Mouse (Mus musculus) midbrain, postnatal 0 days (tissue): ENCODE results near the gene Hdac8. TPM values are rescaled to one million over a fixed set of nuclear protein-coding genes. Genes with fewer than 3 reads are reported as not detected.

Experiments used
- ATAC-seq: fragments of 200-750 bp; cut with Nextera tagmentation; 2 replicates; pipeline ENCODE4 v1.8.0; 2017; ENCODE audit warnings: moderate number of reproducible peaks, mild to moderate bottlenecking, moderate TSS enrichment, moderate library complexity; ENCODE audit not compliant: low FRiP score
- DNase-seq: peaks from one replicate; pipeline ENCODE4 v3.0.0-alpha.2; 2015; ENCODE audit warnings: low spot score
- H3K27ac ChIP-seq: fragments of 300-500 bp; sonication (generic); 2 replicates; pipeline ENCODE4 v1.5.1; 2014; ENCODE audit warnings: low read depth, mild to moderate bottlenecking, low read length, mixed read lengths
- H3K27me3 ChIP-seq: fragments of 300-500 bp; sonication (generic); 2 replicates; pipeline ENCODE4 v1.6.1; 2014; ENCODE audit warnings: low read length, control low read depth, mixed read lengths; ENCODE audit not compliant: insufficient read depth
- H3K36me3 ChIP-seq: fragments of 300-500 bp; sonication (generic); 2 replicates; pipeline ENCODE4 v1.6.1; 2014; ENCODE audit warnings: low read length, control low read depth, mixed read lengths; ENCODE audit not compliant: insufficient read depth
- H3K4me1 ChIP-seq: fragments of 300-500 bp; sonication (generic); 2 replicates; pipeline ENCODE4 v1.6.1; 2014; ENCODE audit warnings: mild to moderate bottlenecking, control low read depth, antibody characterized with exemption, low read length, mixed read lengths; ENCODE audit not compliant: insufficient read depth
- H3K4me2 ChIP-seq: fragments of 300-500 bp; sonication (generic); 2 replicates; pipeline ENCODE4 v1.6.1; 2014; ENCODE audit warnings: low read depth, mild to moderate bottlenecking, low read length, mixed read lengths; ENCODE audit not compliant: poor library complexity, severe bottlenecking
- H3K4me3 ChIP-seq: fragments of 300-500 bp; sonication (generic); 2 replicates; pipeline ENCODE4 v1.5.1; 2014; ENCODE audit warnings: low read depth, mild to moderate bottlenecking, low read length, moderate library complexity
- H3K9ac ChIP-seq: fragments of 300-500 bp; sonication (generic); replicated peaks from 2 replicates; pipeline ENCODE4 v1.6.1; 2014; ENCODE audit warnings: mild to moderate bottlenecking, low read length, moderate library complexity, mixed read lengths; ENCODE audit not compliant: poor library complexity, severe bottlenecking
- H3K9me3 ChIP-seq: fragments of 300-500 bp; sonication (generic); 2 replicates; pipeline ENCODE4 v1.6.1; 2016; ENCODE audit warnings: low read length, control low read depth
- CTCF ChIP-seq: IDR thresholded peaks from 2 replicates; pipeline ENCODE4 v1.5.1; 2016; ENCODE audit warnings: antibody characterized with exemption, mild to moderate bottlenecking
- WGBS: fragments of 180-500 bp; shearing (Covaris S2); extraction: QIAGEN DNeasy Blood & Tissue Kit; methylation state at CpG from one replicate; pipeline ENCODE4 v1.1.7; 2014; 5-methylcytosine and 5-hydroxymethylcytosine counted together
- microRNA-seq: library from miRNA; unstranded; fragments of <30 nt; microRNA quantifications from one replicate; pipeline ENCODE4, GENCODE M21; 2016; ENCODE audit warnings: borderline number of aligned reads
- polyA plus RNA-seq: library from polyadenylated mRNA; unstranded; fragments of >200 nt; fragmentation: Nextera tagmentation; extraction: Ambion mirVana; gene quantifications from 2 replicates; pipeline ENCODE4 v1.2.1, GENCODE M21; 2015
- total RNA-seq: library from RNA; depleted of rRNA; stranded (reverse); fragments of >200 nt; gene quantifications from 2 replicates; pipeline ENCODE4 v1.2.3, GENCODE M21; 2014; rRNA removed

Gene Hdac8
- total and polyA plus RNA-seq, 2 experiments from 2014 or later: 8.7 to 9.2 TPM

GRCm38 (mm10) chrX:102251937-102252860, 253.0 kb downstream of the Hdac8 start, which contains the start of gene Cited1:
Gene Cited1, minus strand, starts transcription at chrX:102252181.
- ATAC-seq (peak; percentile 89), DNase-seq (peak; percentile 82)
- Histone ChIP-seq H3K9ac (peak within 1 kb of the TSS; percentile 46), H3K27ac (no peak within 1 kb of the TSS), H3K4me1 (no peaks in the 10 kb centered on the region), H3K36me3 (no peaks in the 10 kb centered on the region), H3K4me2 (peak within 1 kb of the TSS; percentile 64), H3K4me3 (peak within 1 kb of the TSS; percentile 51), H3K9me3 (no peaks in the 10 kb centered on the region), H3K27me3 (peaks cover 10% of the 10 kb centered on the region; the same call in 1 of the 2 replicates)
- no peak for TF ChIP-seq CTCF
- whole genome bisulfite sequencing: 17% methylated on average over 43 of the region's 44 CpGs

- Histone ChIP-seq H3K27ac (no peak overlapping the region), H3K9me3 (no peaks in the 10 kb centered on the region), H3K9ac (peak overlapping the region; percentile 46), H3K4me2 (peak overlapping the region; percentile 64), H3K27me3 (peaks cover 10% of the 10 kb centered on the region; the same call in 1 of the 2 replicates), H3K4me3 (peak overlapping the region; percentile 51), H3K4me1 (no peaks in the 10 kb centered on the region), H3K36me3 (no peaks in the 10 kb centered on the region)
- no peak; the same call in 1 of the 2 replicates for ATAC-seq
- DNase-seq: no peak
- no peak for TF ChIP-seq CTCF
- WGBS: 18% methylated on average over 44 of the region's 80 CpGs
Measured at GRCm38 (mm10) chrX:102251221-102251936, 253.8 kb downstream of the Hdac8 start.

DNA sequence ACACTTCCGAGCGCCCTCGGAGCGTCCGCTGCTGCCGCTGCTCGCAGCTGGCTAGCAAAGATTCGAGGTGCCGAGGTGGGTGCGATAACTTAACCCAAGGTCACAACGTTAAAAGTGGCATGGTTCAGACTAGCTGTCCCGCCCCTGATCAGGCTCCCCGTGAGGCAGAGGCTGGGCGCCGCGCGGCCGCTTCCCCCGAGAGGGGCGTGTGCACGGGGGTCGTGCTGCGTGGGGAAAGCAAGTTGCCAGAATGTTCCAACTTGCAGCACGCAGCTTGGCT, 254.3 kb downstream of the Hdac8 start:
- Histone ChIP-seq H3K4me1 (no peaks in the 10 kb centered on the region), H3K36me3 (no peaks in the 10 kb centered on the region), H3K9ac (peak overlapping the region; percentile 46; the same call in 1 of the 2 replicates), H3K27ac (no peak overlapping the region), H3K4me2 (peak overlapping the region; percentile 64), H3K4me3 (peak overlapping the region; percentile 51), H3K9me3 (no peaks in the 10 kb centered on the region), H3K27me3 (peaks cover 10% of the 10 kb centered on the region; the same call in 1 of the 2 replicates)
- 25% methylated on average over 23 of the region's 24 CpGs for WGBS
- ATAC-seq: no peak
- no peak for TF ChIP-seq CTCF
- DNase-seq: no peak

DNA sequence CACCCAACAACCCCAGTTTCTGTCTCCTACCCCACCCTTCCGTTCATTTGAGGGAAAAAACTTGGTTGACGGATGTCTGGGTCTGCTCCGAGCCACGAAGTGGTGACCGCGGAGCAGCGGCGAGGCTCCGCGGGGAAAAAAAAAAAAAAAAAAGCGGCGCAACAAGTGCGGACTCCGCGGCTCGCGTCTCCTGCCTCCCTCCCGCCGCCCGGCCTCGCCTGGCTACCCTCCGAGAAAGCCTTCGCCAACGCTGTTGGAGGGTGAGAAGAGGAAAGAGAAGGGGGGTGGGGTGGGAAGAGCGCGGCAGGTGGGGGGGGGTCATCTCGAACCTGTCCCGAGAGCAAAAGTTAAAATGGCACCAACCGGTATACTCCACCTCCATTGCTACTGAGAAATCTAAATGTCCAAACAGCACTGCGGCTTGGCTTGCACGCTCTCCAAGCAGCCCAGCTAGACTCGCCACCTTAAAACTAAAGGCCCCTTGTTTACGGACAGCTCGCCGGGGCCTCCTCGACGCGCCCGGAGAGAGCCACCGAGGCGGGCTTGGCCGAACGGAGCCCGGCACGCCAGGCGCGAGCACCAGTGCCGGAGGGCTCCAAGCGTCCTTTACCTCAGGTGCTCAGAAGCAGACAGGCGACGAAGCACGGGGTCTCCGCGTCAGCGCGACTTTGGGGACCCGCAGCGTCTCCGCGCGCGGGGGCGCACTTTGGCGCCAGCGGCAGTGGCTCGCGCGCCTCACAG, 254.8 kb downstream of the Hdac8 start:
- 0 out of 2 replicates have a peak, but pooled peaks have one; percentile 2 for TF ChIP-seq CTCF
- Histone ChIP-seq H3K27ac (no peak overlapping the region), H3K9ac (no peak overlapping the region), H3K9me3 (no peaks in the 10 kb centered on the region), H3K36me3 (no peaks in the 10 kb centered on the region), H3K27me3 (peaks cover 10% of the 10 kb centered on the region; the same call in 1 of the 2 replicates), H3K4me3 (peak overlapping the region; percentile 51), H3K4me1 (no peaks in the 10 kb centered on the region), H3K4me2 (peak overlapping the region; percentile 64)
- ATAC-seq (no peak), DNase-seq (no peak)
- WGBS: 19% methylated on average over 47 of the region's 68 CpGs

DNA sequence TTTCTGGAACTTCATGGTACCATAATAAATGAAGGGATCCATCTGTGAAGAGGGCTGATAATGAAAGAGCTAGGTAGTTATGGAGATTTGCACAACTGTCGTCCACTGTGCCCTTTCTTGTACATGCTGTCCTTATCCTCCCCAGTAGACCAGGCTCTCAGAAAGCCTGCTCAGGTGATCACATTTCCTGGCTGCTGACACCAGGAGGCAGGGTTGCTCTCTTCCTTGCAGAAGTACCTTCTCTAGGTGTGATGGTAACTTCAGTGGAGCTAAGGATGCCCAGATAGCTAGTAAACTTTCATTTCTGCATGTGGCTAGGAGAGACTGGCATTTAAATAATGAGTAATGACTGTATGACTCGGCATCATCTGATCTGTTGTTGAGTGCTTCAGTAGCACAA, 260.8 kb downstream of the Hdac8 start:
- 64% methylated on average over 2 of the region's 2 CpGs for WGBS
- H3K36me3 ChIP-seq: no peaks in the 10 kb centered on the region
- no peak overlapping the region for H3K4me2 ChIP-seq
- peaks cover 9% of the 10 kb centered on the region; the same call in 1 of the 2 replicates for H3K27me3 ChIP-seq
- peak; percentile 32; the same call in 1 of the 2 replicates for TF ChIP-seq CTCF
- H3K4me1 ChIP-seq: no peaks in the 10 kb centered on the region
- H3K9ac ChIP-seq: no peak overlapping the region
- H3K27ac ChIP-seq: no peak overlapping the region
- DNase-seq (no peak), ATAC-seq (no peak)
- H3K9me3 ChIP-seq: no peaks in the 10 kb centered on the region
- no peak overlapping the region for H3K4me3 ChIP-seq

Small RNAs within 50 kb of the gene (microRNA-seq; reads per million reads assigned to microRNA genes)
- not detected for gene Gm26318

Other genes starting within 250 kb of the Hdac8 start
- gene Phka1, start 138.9 kb upstream of the Hdac8 start, total RNA-seq: 8.7 and 15.8 TPM in 2 replicates
- 6.6 and 6.8 TPM in 2 replicates for gene Phka1, start 138.9 kb upstream of the Hdac8 start, polyA plus RNA-seq
- not detected in 2 replicates for gene Gm3880, start 181.6 kb upstream of the Hdac8 start, total RNA-seq
- not detected in 2 replicates for gene Gm3880, start 181.6 kb upstream of the Hdac8 start, polyA plus RNA-seq
- gene Gm9112, start 202.3 kb upstream of the Hdac8 start, total RNA-seq: not detected in 2 replicates
- not detected in 2 replicates for gene Gm9112, start 202.3 kb upstream of the Hdac8 start, polyA plus RNA-seq
- not detected in 2 replicates for gene Dmrtc1b, start 202.5 kb upstream of the Hdac8 start, total RNA-seq
- not detected in 2 replicates for gene Dmrtc1b, start 202.5 kb upstream of the Hdac8 start, polyA plus RNA-seq